ENCODE assay signal across 10 mouse cellular contexts in genomic region chr7:78566617-78567016, GRCm38 (mm10).
A peak's percentile ranks its signal among the peaks of the same experiment; 100 is the strongest.
DNase-seq lines count a peak whose midpoint lies in the region; ATAC-seq lines count a peak whose summit lies in the region.
"Had no signal": no experiment of that assay in that cellular context is flagged by ENCODE, and none has a peak within 500 bp of the region (broad histone marks: within the 10 kb centered on the region; RNA-seq: fewer than 3 reads in every experiment).

No protein-coding gene starts in this region.

- DNase-seq in kidney, adult 9 months: peak; percentile 48
- DNase-seq in CD8-positive naive resting alpha-beta T cell, adult 2 months (ENCODE audit: low read depth in 2 of 2, low spot score in 2 of 2): peak; percentile 35 to 44
- DNase-seq in R1 (ENCODE audit: low read depth, low spot score): peak; percentile 58
- DNase-seq in layer of hippocampus, adult 11-12 months (ENCODE audit: low spot score): no peak
- no peak for DNase-seq in layer of hippocampus, adult 9-11 months
- DNase-seq: liver, embryonic 13.5 days had no signal

- H3K27ac ChIP-seq in kidney, embryonic 16.5 days (ENCODE audit: low read length): no peak overlapping the region
- H3K27ac ChIP-seq: liver, embryonic 13.5 days had no signal

- H3K4me3 ChIP-seq in kidney, embryonic 16.5 days (ENCODE audit: low read length): no peak overlapping the region
- H3K4me3 ChIP-seq: erythroblast, embryonic 14.5 days; liver, embryonic 13.5 days had no signal

- H3K27me3 ChIP-seq in kidney, embryonic 16.5 days (ENCODE audit: insufficient read depth, low read length): no peaks in the 10 kb centered on the region

- peaks cover 12% of the 10 kb centered on the region; the same call in 1 of the 2 replicates for H3K4me1 ChIP-seq in kidney, embryonic 16.5 days (ENCODE audit: insufficient read depth, low read length)
- H3K4me1 ChIP-seq: liver, embryonic 13.5 days had no signal

- H3K4me2 ChIP-seq in kidney, embryonic 16.5 days (replicated peaks; ENCODE audit: low read depth, low read length): no peak overlapping the region
- H3K4me2 ChIP-seq: liver, embryonic 13.5 days had no signal

- H3K36me3 ChIP-seq in kidney, embryonic 16.5 days (ENCODE audit: insufficient read depth, low read length): no peaks in the 10 kb centered on the region
- H3K36me3 ChIP-seq: liver, embryonic 13.5 days had no signal

- ATAC-seq in kidney, embryonic 16.5 days (ENCODE audit: low FRiP score, low TSS enrichment): no peak
- peak; percentile 68 for ATAC-seq in inflammation-experienced regulatory T-cells, adult 6 months
- no peak for ATAC-seq in megakaryocyte, adult 5-6 weeks (ENCODE audit: poor library complexity, severe bottlenecking)

- H3K9me3 ChIP-seq in kidney, embryonic 16.5 days (ENCODE audit: low read length): no peaks in the 10 kb centered on the region
- H3K9me3 ChIP-seq: liver, embryonic 13.5 days had no signal

- WGBS in kidney, embryonic 16.5 days: 27% methylated on average over 3 of the region's 3 CpGs

- H3K9ac ChIP-seq in kidney, embryonic 16.5 days (replicated peaks; ENCODE audit: low read length): no peak overlapping the region
- H3K9ac ChIP-seq: liver, embryonic 13.5 days had no signal

Comparison
In these comparisons a context has a peak if more than half of its experiments do, and no peak if none do; other contexts are left out.
1. DNase-seq: peak in kidney, adult 9 months (single experiment), CD8-positive naive resting alpha-beta T cell, adult 2 months (2 of 2) and R1 (single experiment); none in layer of hippocampus, adult 11-12 months (single experiment) and layer of hippocampus, adult 9-11 months (single experiment).